Mouse (Mus musculus): ENCODE data around the gene Zfp628. TPM values are rescaled to one million over a fixed set of nuclear protein-coding genes. Genes with fewer than 3 reads are reported as not detected.

Zfp628 gene
- polyA plus RNA-seq (2017; shearing (Covaris generic)) = 2.5 TPM

DNA sequence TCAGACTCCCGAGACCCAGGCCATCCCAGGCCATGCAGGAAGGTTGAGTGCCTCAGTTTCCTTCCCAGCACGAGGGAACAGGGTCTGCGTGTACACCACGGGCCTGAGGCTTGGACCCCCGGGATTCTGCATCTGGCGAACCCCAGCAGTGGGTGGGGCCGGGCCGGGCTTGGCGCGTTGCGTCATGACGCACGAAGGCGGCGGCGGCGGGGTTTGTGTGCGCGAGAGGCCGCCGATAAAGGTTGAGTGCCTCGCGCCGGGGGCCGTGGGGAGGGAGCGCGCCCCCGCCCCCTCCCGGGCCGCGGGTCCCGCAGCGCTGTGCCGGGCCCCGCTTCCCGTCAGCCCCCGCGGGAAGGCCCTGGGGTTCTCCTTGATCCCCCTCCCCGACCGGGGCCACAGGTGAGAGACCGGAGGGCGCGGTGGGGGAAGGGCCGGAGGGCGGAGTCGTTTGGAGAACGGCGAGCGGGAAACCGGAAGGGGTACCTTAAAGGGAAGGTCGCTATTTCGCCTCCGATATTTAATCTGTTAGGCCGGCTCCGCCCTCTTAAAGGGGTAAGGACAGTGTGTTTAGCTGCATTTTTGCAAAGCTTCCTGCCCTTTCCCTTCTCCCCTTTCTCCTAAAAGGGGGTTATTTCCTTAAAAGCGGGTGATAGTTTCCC, at the start of gene Zfp628:
TSS of gene Zfp628 (plus strand) at position 211 of the 659 bp plus-strand sequence.

DNA sequence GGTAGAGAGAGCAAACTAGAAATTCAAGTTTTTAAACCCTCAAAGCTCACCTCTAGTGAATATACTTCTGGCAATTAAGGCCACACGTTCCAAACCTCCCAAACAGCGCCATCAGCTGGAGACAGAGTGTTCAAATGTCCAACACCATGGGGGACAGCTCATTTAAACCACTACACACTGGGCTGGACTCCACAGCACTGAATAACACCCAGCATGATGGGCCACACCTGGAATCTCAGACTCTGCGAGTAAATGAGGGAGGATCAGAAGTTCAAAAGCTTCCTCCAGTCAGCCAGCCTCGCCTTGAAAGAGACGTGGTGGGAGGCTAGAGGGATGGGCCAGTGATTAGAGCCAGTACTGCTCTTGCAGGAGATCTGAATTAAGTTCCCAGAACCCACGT, 44.9 kb upstream of the Zfp628 start, which contains the start of gene Isoc2b:
TSS of gene Isoc2b (minus strand) at position 126 of the 400 bp plus-strand sequence.

DNA sequence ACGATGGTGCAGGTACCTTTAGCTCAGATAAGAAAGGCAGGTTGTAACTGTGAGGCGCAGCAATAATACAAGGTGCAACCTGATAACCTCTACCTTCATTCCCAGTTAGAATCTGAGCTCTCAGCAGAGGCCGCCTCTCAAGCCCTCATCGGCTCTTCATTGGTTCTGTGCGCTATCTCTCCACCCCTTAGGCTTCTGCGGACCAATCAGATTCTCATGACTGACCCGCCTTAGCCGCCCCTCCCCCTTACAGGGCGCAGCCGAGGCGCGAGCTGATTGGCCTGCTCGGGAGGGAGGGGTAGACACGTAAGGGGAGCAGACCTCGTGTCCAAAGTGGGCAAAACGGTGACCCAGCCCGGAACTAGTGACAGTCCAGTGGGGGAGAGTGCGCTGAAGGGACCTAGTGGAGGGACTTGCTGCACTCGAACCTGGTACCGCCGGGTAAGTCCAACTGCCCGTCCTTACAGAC, 38.2 kb upstream of the Zfp628 start, which contains the start of gene Isoc2a:
TSS of gene Isoc2a (plus strand) at position 401 of the 469 bp plus-strand sequence.

DNA sequence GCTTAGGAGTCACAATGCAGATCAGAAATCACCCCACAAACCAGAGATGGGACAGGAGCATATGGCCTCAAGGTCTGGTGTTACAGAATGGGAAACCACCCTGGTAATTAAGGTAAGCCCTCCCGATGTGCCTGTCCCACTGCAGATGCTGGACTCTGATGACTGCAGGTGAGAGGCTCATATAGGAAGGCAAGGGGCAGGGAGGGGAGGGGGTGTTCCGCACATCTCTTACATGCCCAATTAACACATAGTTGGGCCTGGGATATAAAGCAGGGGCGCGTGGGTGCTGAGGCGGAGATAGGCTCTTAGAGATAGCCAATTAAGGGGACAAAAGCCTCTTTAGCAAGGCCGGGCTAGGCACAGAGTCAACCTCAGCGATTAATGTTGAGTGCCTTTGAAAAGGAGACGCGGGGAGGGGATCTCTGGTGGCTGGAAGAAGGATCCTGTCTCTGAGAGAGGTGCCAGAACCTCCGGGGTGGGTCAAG, 8.5 kb upstream of the Zfp628 start, which contains the start of gene Gm36210:
TSS of gene Gm36210 (minus strand) at position 51 of the 485 bp plus-strand sequence.

DNA sequence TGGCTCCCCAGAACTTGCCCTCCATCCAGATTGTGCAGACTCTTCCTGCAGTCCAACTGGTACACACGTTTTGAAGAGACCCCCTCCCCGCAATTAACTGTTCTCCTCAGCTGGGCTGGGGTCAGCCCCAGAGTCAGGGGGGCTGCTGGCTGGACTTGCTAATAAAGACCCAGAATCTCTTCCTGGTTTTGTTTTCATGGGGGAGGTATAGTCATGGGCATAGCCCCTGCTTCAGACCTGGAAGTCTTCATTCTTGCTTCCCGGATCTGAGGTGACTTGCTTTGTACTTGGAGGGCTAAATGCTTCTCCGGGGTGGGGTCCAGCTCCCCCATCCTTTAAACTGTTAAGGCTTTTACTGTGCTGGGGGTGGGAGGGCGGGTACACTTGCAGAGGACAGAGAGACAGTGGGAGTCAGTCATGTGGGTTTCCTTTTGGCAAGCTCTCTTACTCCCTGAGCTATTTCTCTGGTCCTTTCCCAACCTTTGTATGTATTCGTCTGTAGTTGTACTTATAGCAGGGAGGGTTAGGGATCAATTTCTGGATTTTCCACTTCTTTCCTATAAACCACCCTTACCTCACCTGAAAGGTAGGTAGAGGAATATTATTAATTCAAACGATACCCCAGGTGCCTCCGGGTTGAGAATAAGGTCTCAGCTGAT, 6.9 kb downstream of the Zfp628 start, which contains the start of gene Nat14:
TSS of gene Nat14 (plus strand) at position 205 of the 659 bp plus-strand sequence.

DNA sequence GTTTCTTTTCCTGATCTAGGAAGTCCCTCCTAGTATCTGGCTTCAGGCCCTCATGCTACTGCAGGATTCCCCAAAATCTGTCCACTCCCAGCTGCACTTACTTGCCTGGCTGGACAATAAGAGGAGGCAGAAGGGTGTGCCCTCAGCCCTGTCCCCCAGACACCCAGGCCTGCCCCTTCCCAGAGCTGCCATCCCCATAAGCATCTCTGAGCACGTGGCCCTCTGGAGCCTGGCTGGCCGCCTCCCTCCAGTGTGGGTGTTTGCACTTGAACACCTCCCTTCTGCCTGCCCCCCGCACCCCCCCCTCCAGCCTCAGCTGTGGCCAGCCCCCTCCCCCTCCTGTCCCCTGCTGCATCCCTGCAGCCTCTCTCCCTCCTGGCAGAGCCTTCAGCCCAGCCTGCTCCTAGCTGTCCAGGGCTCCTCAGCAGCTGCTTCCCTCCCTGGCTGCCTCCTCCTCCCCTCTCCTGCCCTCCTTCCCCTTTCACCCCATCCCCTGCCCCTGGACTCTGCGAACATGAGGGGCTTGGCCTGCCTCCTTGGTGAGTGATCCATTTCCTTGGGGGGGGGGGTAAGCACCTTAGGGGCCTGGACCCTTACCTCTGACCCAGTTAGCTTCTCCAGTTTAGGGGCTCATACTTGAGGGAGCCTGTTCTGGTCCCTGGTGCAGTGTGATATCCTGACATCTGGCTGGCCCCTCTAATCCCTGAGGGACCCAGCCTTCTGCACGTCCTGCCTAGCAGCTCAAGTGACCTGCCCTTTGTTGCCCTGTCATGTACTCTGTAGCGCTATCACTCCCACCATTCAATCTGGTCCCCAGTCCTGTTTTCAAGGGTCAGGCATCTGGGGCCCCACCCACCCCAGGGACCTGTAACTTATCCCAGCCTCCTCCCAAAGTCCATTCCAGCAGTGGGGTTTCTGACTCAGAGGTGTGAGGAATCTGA, 10.7 kb downstream of the Zfp628 start, which contains the start of gene Ssc5d:
TSS of gene Ssc5d (plus strand) at position 345 of the 941 bp plus-strand sequence.

DNA sequence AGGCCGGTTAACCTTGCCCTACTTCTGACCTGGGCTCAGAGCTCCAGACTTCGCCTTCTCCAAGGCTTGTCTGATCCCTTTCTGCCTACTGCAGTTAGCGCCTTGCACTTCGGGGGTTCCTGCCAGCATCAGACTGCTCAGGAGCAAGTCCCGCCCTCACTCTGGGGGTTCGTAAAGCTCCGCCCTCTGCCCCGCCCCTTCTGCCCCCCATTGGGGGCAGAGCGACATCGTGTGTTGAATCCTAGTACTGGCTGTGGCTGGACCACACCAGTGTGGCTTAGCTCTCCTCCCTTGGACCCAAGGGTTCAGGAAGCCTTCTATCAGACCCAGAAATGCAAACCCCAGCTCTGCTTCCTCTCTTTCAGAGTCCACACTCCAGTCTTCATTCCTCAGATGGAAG, 49.3 kb downstream of the Zfp628 start, which contains the start of gene Sbk2:
TSS of gene Sbk2 (minus strand) at position 135 of the 400 bp plus-strand sequence.

DNA sequence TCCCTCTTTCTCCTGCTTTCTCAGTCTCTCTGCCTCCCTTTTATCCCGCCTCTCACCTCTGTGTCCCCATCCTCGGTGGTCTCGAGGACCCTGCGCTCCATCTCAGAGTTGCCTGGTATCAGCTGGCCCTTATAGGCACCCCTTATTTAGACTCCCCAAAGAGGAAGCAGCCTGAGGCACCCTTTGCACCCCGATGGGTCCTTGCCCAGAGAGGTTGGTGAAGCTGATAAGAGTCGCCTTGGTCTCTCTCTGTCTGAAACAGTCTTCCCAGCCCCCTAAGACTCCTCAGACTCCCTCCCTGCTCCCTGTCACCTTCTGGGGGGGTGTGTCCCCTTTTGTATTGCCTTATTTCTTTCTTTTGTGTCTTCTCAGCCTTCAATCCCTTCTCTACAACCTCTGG, 56.1 kb downstream of the Zfp628 start, which contains the start of gene Sbk3:
TSS of gene Sbk3 (minus strand) at position 101 of the 400 bp plus-strand sequence.

Other genes starting within 250 kb of the Zfp628 start
- gene Hspbp1, start 230.1 kb upstream of the Zfp628 start, polyA plus RNA-seq (2017; shearing (Covaris generic)) = 76.5 TPM
- gene Brsk1, start 224.6 kb upstream of the Zfp628 start, polyA plus RNA-seq (2017; shearing (Covaris generic)) = not detected
- not detected for gene Tmem150b, start 190.0 kb upstream of the Zfp628 start, polyA plus RNA-seq (2017; shearing (Covaris generic))
- gene Kmt5c, start 175.1 kb upstream of the Zfp628 start, polyA plus RNA-seq (2017; shearing (Covaris generic)) = 37.1 TPM
- gene Cox6b2, start 162.1 kb upstream of the Zfp628 start, polyA plus RNA-seq (2017; shearing (Covaris generic)) = 2.0 TPM
- not detected for gene Fam71e2, start 143.9 kb upstream of the Zfp628 start, polyA plus RNA-seq (2017; shearing (Covaris generic))
- gene Il11, start 132.4 kb upstream of the Zfp628 start, polyA plus RNA-seq (2017; shearing (Covaris generic)) = not detected
- not detected for gene Tmem190, start 132.3 kb upstream of the Zfp628 start, polyA plus RNA-seq (2017; shearing (Covaris generic))
- gene Tmem238, start 125.6 kb upstream of the Zfp628 start, polyA plus RNA-seq (2017; shearing (Covaris generic)) = 2.8 TPM
- gene Rpl28, start 122.3 kb upstream of the Zfp628 start, polyA plus RNA-seq (2017; shearing (Covaris generic)) = 358 TPM
- 236 TPM for gene Ube2s, start 102.6 kb upstream of the Zfp628 start, polyA plus RNA-seq (2017; shearing (Covaris generic))
- gene Shisa7, start 70.5 kb upstream of the Zfp628 start, polyA plus RNA-seq (2017; shearing (Covaris generic)) = 0.12 TPM
- 7.4 TPM for gene Isoc2b, start 45.0 kb upstream of the Zfp628 start, polyA plus RNA-seq (2017; shearing (Covaris generic))
- gene Isoc2a, start 38.1 kb upstream of the Zfp628 start, polyA plus RNA-seq (2017; shearing (Covaris generic)) = 0.77 TPM
- not detected for gene Gm36210, start 8.7 kb upstream of the Zfp628 start, polyA plus RNA-seq (2017; shearing (Covaris generic))
- not detected for gene Nat14, start 6.8 kb downstream of the Zfp628 start, polyA plus RNA-seq (2017; shearing (Covaris generic))
- gene Ssc5d, start 10.6 kb downstream of the Zfp628 start, polyA plus RNA-seq (2017; shearing (Covaris generic)) = not detected
- gene Sbk2, start 49.2 kb downstream of the Zfp628 start, polyA plus RNA-seq (2017; shearing (Covaris generic)) = not detected
- gene Sbk3, start 56.0 kb downstream of the Zfp628 start, polyA plus RNA-seq (2017; shearing (Covaris generic)) = not detected
- 18.4 TPM for gene Zfp579, start 80.9 kb downstream of the Zfp628 start, polyA plus RNA-seq (2017; shearing (Covaris generic))
- 21.0 TPM for gene Zfp524, start 99.2 kb downstream of the Zfp628 start, polyA plus RNA-seq (2017; shearing (Covaris generic))
- 54.8 TPM for gene Fiz1, start 99.5 kb downstream of the Zfp628 start, polyA plus RNA-seq (2017; shearing (Covaris generic))
- 5.0 TPM for gene Gm44973, start 100.3 kb downstream of the Zfp628 start, polyA plus RNA-seq (2017; shearing (Covaris generic))
- gene Zfp865, start 105.2 kb downstream of the Zfp628 start, polyA plus RNA-seq (2017; shearing (Covaris generic)) = 10.7 TPM
- gene Ccdc106, start 105.3 kb downstream of the Zfp628 start, polyA plus RNA-seq (2017; shearing (Covaris generic)) = not detected
- not detected for gene 4632433K11Rik, start 118.9 kb downstream of the Zfp628 start, polyA plus RNA-seq (2017; shearing (Covaris generic))
- 2.1 TPM for gene Zfp784, start 123.2 kb downstream of the Zfp628 start, polyA plus RNA-seq (2017; shearing (Covaris generic))
- 5.0 TPM for gene Zfp580, start 136.3 kb downstream of the Zfp628 start, polyA plus RNA-seq (2017; shearing (Covaris generic))
- 117 TPM for gene U2af2, start 146.9 kb downstream of the Zfp628 start, polyA plus RNA-seq (2017; shearing (Covaris generic))
- gene Epn1, start 165.0 kb downstream of the Zfp628 start, polyA plus RNA-seq (2017; shearing (Covaris generic)) = 23.9 TPM
- gene Rfpl4, start 201.7 kb downstream of the Zfp628 start, polyA plus RNA-seq (2017; shearing (Covaris generic)) = not detected
- not detected for gene Rasl2-9, start 210.7 kb downstream of the Zfp628 start, polyA plus RNA-seq (2017; shearing (Covaris generic))
- gene Vmn1r55, start 234.5 kb downstream of the Zfp628 start, polyA plus RNA-seq (2017; shearing (Covaris generic)) = 0.30 TPM

Measured in naive thymus-derived CD4-positive, alpha-beta T cell, adult 5 months (primary cell).